Mouse (Mus musculus) liver, embryonic 13.5 days (tissue): ENCODE data around the gene Krt8. TPM values are rescaled to one million over a fixed set of nuclear protein-coding genes. Genes with fewer than 3 reads are reported as not detected.
"Not testable (repeated sequence)": the region's sequence is repeated elsewhere in the genome, so short reads cannot be mapped to it uniquely, and the experiment has no call there.

Experiments
- ATAC-seq: fragments of 200-750 bp; cut with Nextera tagmentation; 2 replicates; pipeline ENCODE4 v1.8.0; 2017; ENCODE audit warnings: low read depth, mild to moderate bottlenecking, moderate number of reproducible peaks, moderate library complexity
- DNase-seq: peaks from one replicate; pipeline ENCODE4 v3.0.0; 2022
- H3K27ac ChIP-seq: fragments of 300-500 bp; sonication (generic); 2 replicates; pipeline ENCODE4 v1.5.1; 2015; ENCODE audit warnings: moderate library complexity, mild to moderate bottlenecking, inconsistent platforms
- H3K27me3 ChIP-seq: fragments of 300-500 bp; sonication (generic); 2 replicates; pipeline ENCODE4 v1.6.1; 2015; ENCODE audit warnings: mild to moderate bottlenecking, inconsistent platforms
- H3K36me3 ChIP-seq: fragments of 300-500 bp; sonication (generic); 2 replicates; pipeline ENCODE4 v1.6.1; 2015; ENCODE audit warnings: mild to moderate bottlenecking, inconsistent platforms
- H3K4me1 ChIP-seq: fragments of 300-500 bp; sonication (generic); replicated peaks from 2 replicates; pipeline ENCODE4 v1.6.1; 2015; ENCODE audit warnings: inconsistent platforms
- H3K4me2 ChIP-seq: fragments of 300-500 bp; sonication (generic); 2 replicates; pipeline ENCODE4 v1.6.1; 2015; ENCODE audit warnings: inconsistent platforms, mild to moderate bottlenecking, moderate library complexity
- H3K4me3 ChIP-seq: fragments of 300-500 bp; sonication (generic); replicated peaks from 2 replicates; pipeline ENCODE4 v1.5.1; 2015; ENCODE audit warnings: mild to moderate bottlenecking, inconsistent platforms
- H3K9ac ChIP-seq: fragments of 300-500 bp; sonication (generic); 2 replicates; pipeline ENCODE4 v1.6.1; 2015; ENCODE audit warnings: mild to moderate bottlenecking, inconsistent platforms
- H3K9me3 ChIP-seq: fragments of 300-500 bp; sonication (generic); replicated peaks from 2 replicates; pipeline ENCODE4 v1.6.1; 2016; ENCODE audit warnings: inconsistent platforms
- WGBS: fragments of 180-500 bp; shearing (Covaris S2); methylation state at CpG from one replicate; pipeline ENCODE4 v1.1.7; 2015; ENCODE audit not compliant: insufficient replicate concordance; 5-methylcytosine and 5-hydroxymethylcytosine counted together
- polyA plus RNA-seq: library from polyadenylated mRNA; unstranded; fragments of >200 nt; fragmentation: Nextera tagmentation; extraction: Ambion mirVana; gene quantifications from 2 replicates; pipeline ENCODE4 v1.2.1, GENCODE M21; 2015

Krt8 gene
- polyA plus RNA-seq, 1 experiment from 2014 or later: 89.5 TPM

GRCm38 (mm10) chr15:102007097-102008069 is 3.1 kb upstream of the Krt8 start:
- Histone ChIP-seq H3K27ac (no peak overlapping the region), H3K9ac (no peak overlapping the region), H3K9me3 (no peaks in the 10 kb centered on the region), H3K36me3 (no peaks in the 10 kb centered on the region), H3K27me3 (peaks cover 56% of the 10 kb centered on the region), H3K4me1 (peaks cover 11% of the 10 kb centered on the region), H3K4me2 (no peak overlapping the region), H3K4me3 (no peak overlapping the region)
- DNase-seq: no peak
- no peak for ATAC-seq
- WGBS: 54% methylated on average over 12 of the region's 12 CpGs

DNA sequence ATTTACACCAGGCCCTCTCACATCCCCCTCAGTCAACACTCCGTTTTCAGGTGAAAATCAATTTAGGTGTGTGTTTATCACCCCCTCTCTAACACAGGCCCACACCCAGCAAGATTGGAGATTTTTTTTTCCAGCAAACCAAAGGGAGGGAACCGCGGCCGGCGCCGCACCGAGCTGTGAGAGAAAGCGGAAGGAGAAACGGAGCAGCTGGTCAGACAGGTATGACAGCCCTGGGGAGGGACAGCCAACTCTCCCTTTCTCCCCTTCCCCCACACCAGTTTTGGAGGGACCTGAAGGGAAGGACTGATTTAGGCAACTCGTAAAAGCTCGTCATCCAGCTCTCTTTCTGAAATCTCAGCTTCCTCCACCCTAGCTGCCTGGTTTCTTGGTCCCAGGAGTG is 2.0 kb upstream of the Krt8 start:
- 0 out of 2 replicates have a peak overlapping the region, but pooled peaks have one; percentile 15 for H3K4me2 ChIP-seq
- H3K36me3 ChIP-seq: no peaks in the 10 kb centered on the region
- H3K9ac ChIP-seq: no peak overlapping the region
- DNase-seq (no peak), ATAC-seq (no peak)
- no peaks in the 10 kb centered on the region for H3K9me3 ChIP-seq
- peaks cover 11% of the 10 kb centered on the region for H3K4me1 ChIP-seq
- H3K27me3 ChIP-seq: peaks cover 63% of the 10 kb centered on the region
- no peak overlapping the region for H3K4me3 ChIP-seq
- no peak overlapping the region for H3K27ac ChIP-seq
- 19% methylated on average over 11 of the region's 11 CpGs for WGBS

GRCm38 (mm10) chr15:102005290-102005689 is 1.0 kb upstream of the Krt8 start:
- no peak overlapping the region for H3K27ac ChIP-seq
- H3K4me2 ChIP-seq: no peak overlapping the region
- WGBS: 33% methylated on average over 4 of the region's 4 CpGs
- no peak overlapping the region for H3K9ac ChIP-seq
- no peak for DNase-seq
- H3K9me3 ChIP-seq: no peaks in the 10 kb centered on the region
- H3K4me3 ChIP-seq: no peak overlapping the region
- no peak for ATAC-seq
- H3K36me3 ChIP-seq: 0 out of 2 replicates have a peak, but pooled peaks cover 5% of the 10 kb centered on the region
- H3K27me3 ChIP-seq: peaks cover 66% of the 10 kb centered on the region
- peaks cover 11% of the 10 kb centered on the region for H3K4me1 ChIP-seq

DNA sequence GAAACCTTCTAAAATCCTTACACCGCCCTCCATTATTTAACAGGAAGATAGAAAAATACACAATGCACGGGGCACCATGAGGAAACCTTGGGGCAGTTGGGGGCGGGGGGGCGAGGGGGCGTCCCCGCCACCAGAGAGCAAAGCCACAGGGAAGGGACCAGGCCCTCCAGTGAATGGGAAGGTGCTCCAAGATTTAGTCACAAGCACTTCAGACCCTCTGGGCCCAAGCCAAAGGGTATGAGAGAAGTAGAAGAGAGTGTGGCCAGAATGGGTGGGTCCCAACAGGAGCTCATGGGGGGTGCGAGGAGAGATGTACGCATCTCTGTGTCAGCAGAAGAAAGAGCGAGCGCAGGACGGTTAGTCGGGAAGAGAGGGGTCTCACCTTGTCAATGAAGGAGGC is 766 bp downstream of the Krt8 start:
- ATAC-seq: no peak

DNA sequence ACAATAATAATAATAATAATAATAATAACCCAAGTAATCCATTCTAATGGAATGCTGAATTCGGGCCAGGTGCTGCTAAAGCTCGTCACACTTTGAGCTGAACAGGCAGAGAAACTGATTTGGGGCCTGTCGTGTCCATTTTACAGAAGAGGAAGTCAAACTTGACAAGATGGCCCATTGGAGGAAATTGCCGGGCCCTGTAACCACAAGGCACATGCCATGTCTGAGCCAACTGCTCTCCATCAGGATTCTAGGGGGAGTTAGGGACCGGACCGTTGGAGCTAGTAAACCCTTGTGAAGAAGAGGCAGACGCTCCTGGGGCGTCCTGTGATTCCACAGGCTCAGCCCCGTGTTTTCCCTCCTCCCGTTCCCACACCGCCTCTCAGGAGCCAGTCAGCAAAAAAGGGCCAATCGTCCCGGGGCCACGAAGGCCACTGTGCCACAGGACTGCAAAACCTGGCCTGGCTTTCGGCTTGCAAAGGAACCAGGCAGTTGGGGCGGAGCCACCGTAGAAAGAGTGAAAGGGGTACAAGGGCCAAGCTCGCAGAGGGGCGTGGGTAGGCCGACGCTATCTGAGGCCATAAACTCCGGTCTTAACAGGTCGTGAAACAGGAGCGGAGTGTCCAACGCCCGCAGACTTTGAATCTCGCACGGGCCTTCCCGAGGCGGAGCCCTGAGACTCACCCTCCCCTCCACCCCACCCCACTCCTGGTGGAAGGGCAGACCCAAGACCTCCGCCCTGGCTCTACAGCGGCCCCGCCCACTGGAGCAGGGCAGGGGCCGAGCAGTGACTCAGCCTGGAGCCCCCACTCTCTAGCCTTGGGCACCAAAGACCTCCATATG is 1.4 kb downstream of the Krt8 start:
- Histone ChIP-seq H3K4me2 (peak overlapping the region; percentile 58), H3K27me3 (peaks cover 63% of the 10 kb centered on the region), H3K36me3 (0 out of 2 replicates have a peak, but pooled peaks cover 6% of the 10 kb centered on the region), H3K4me1 (peaks cover 11% of the 10 kb centered on the region), H3K27ac (peak overlapping the region; percentile 55), H3K4me3 (peak overlapping the region; percentile 50), H3K9ac (peak overlapping the region; percentile 51), H3K9me3 (no peaks in the 10 kb centered on the region)
- ATAC-seq: peak; percentile 70
- 1% methylated on average over 34 of the region's 34 CpGs for WGBS
- no peak for DNase-seq

More for the DNA sequence above, 766 bp downstream of the Krt8 start:
- WGBS: 24% methylated on average over 12 of the region's 12 CpGs
- H3K4me1 ChIP-seq: peaks cover 11% of the 10 kb centered on the region
- 0 out of 2 replicates have a peak, but pooled peaks cover 6% of the 10 kb centered on the region for H3K36me3 ChIP-seq
- peak overlapping the region; percentile 50 for H3K4me3 ChIP-seq
- peak overlapping the region; percentile 58 for H3K4me2 ChIP-seq
- no peak for DNase-seq
- peak overlapping the region; percentile 51 for H3K9ac ChIP-seq
- H3K27ac ChIP-seq: peak overlapping the region; percentile 55
- no peaks in the 10 kb centered on the region for H3K9me3 ChIP-seq
- peaks cover 66% of the 10 kb centered on the region for H3K27me3 ChIP-seq

- Histone ChIP-seq H3K36me3 (peaks cover 8% of the 10 kb centered on the region; the same call in 1 of the 2 replicates), H3K27me3 (peaks cover 35% of the 10 kb centered on the region), H3K4me2 (no peak overlapping the region), H3K9ac (no peak overlapping the region), H3K27ac (no peak overlapping the region), H3K9me3 (no peaks in the 10 kb centered on the region), H3K4me1 (peaks cover 22% of the 10 kb centered on the region), H3K4me3 (no peak overlapping the region)
- no peak for DNase-seq
- no peak for ATAC-seq
- 47% methylated on average over 11 of the region's 11 CpGs for WGBS
These were observed 4.5 kb downstream of the Krt8 start for GRCm38 (mm10) chr15:101999676-102000335.

- Histone ChIP-seq H3K9ac (no peak overlapping the region), H3K9me3 (no peaks in the 10 kb centered on the region), H3K4me2 (no peak overlapping the region), H3K27me3 (peaks cover 28% of the 10 kb centered on the region), H3K4me1 (peaks cover 28% of the 10 kb centered on the region), H3K36me3 (peaks cover 8% of the 10 kb centered on the region; the same call in 1 of the 2 replicates), H3K27ac (no peak overlapping the region), H3K4me3 (no peak overlapping the region)
- DNase-seq (no peak), ATAC-seq (no peak)
- WGBS: 36% methylated on average over 11 of the region's 11 CpGs
These were observed 5.1 kb downstream of the Krt8 start for GRCm38 (mm10) chr15:101999156-101999555.

- not testable (repeated sequence) for H3K36me3 ChIP-seq, DNase-seq, H3K27me3 ChIP-seq, H3K9me3 ChIP-seq, H3K4me2 ChIP-seq, H3K27ac ChIP-seq, H3K9ac ChIP-seq, H3K4me3 ChIP-seq, ATAC-seq
- H3K4me1 ChIP-seq: peaks cover 20% of the 10 kb centered on the region
- WGBS: 72% methylated on average over 11 of the region's 11 CpGs
These were observed 7.7 kb downstream of the Krt8 start for GRCm38 (mm10) chr15:101996450-101997078.

DNA sequence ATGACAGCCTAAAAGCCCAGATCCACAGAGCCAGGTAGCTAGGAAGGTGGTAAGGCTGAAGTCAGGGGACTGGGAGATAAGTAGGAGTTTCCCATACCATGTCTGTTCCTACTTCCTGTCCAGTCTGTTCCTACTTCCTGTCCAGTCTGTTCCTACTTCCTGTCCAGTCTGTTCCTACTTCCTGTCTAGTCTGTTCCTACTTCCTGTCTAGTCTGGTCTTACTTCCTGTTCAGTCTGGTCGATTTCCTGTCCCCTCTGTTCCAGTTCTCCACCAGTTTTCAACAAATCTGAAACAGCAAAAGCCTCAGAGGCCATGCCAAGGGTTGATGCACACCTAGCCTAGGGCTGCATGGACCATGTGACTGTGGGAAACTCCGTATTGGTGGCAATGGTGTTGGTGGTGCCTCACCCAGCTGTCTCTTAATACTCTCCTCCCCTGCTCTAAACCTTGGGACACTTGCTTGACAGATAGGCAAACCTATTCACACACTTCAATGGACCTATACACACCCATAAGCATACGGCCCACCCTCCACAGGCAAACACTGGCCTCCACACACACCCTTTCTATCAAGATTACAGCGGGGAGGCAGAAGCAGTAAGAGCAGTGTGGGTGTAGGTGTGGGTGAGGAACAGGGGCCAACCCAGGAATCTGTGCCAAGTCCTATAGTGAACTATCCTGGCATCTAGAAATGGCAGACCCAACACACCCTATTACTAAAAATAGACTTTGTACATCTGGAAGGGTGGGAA is 8.6 kb downstream of the Krt8 start:
- Histone ChIP-seq H3K9me3 (no peaks in the 10 kb centered on the region), H3K4me2 (no peak overlapping the region), H3K27ac (no peak overlapping the region), H3K9ac (no peak overlapping the region), H3K36me3 (peaks cover 7% of the 10 kb centered on the region; the same call in 1 of the 2 replicates), H3K27me3 (no peaks in the 10 kb centered on the region), H3K4me3 (no peak overlapping the region), H3K4me1 (peaks cover 20% of the 10 kb centered on the region)
- ATAC-seq (peak; percentile 39; the same call in 1 of the 2 replicates), DNase-seq (no peak)
- WGBS: 53% methylated on average over 4 of the region's 4 CpGs

GRCm38 (mm10) chr15:101994365-101994764 is 9.9 kb downstream of the Krt8 start:
- peaks cover 2% of the 10 kb centered on the region; the same call in 1 of the 2 replicates for H3K36me3 ChIP-seq
- no peak overlapping the region for H3K9ac ChIP-seq
- no peak overlapping the region for H3K4me3 ChIP-seq
- H3K27ac ChIP-seq: no peak overlapping the region
- 38% methylated on average over 6 of the region's 6 CpGs for WGBS
- peaks cover 20% of the 10 kb centered on the region for H3K4me1 ChIP-seq
- DNase-seq: no peak
- H3K4me2 ChIP-seq: 0 out of 2 replicates have a peak overlapping the region, but pooled peaks have one; percentile 2
- no peaks in the 10 kb centered on the region for H3K9me3 ChIP-seq
- ATAC-seq: no peak
- no peaks in the 10 kb centered on the region for H3K27me3 ChIP-seq
